Mouse (Mus musculus): ENCODE results near the gene Zfp69. TPM values are rescaled to one million over a fixed set of nuclear protein-coding genes. Genes with fewer than 3 reads are reported as not detected.
A peak's percentile ranks its signal among the peaks of the same experiment; 100 is the strongest.

Gene Zfp69
- polyA plus RNA-seq, 2 experiments from 2014 or later = 1.1 to 1.2 TPM

- peak; percentile 94 for ATAC-seq
Measured at GRCm38 (mm10) chr4:120924554-120925299, 26.8 kb downstream of the Zfp69 start, which contains the start of gene Exo5. TSS of gene Exo5 (minus strand) at chr4:120925017.

GRCm38 (mm10) chr4:120921461-120921860 lies 30.0 kb downstream of the Zfp69 start:
- no peak for ATAC-seq

- ATAC-seq = no peak
Measured at GRCm38 (mm10) chr4:120914501-120914900, 37.0 kb downstream of the Zfp69 start.

- no peak for ATAC-seq
Measured at GRCm38 (mm10) chr4:120913861-120914260, 37.6 kb downstream of the Zfp69 start.

GRCm38 (mm10) chr4:120913443-120913842 lies 38.1 kb downstream of the Zfp69 start:
- ATAC-seq = no peak

GRCm38 (mm10) chr4:120912866-120913265 lies 38.6 kb downstream of the Zfp69 start:
- no peak for ATAC-seq

- ATAC-seq = no peak
Measured at GRCm38 (mm10) chr4:120911086-120911485, 40.4 kb downstream of the Zfp69 start.

- peak; percentile 91 for ATAC-seq
Measured at GRCm38 (mm10) chr4:120909558-120910150, 41.8 kb downstream of the Zfp69 start.

GRCm38 (mm10) chr4:120905644-120906043 lies 45.9 kb downstream of the Zfp69 start:
- ATAC-seq = no peak

GRCm38 (mm10) chr4:120904533-120904932 lies 47.0 kb downstream of the Zfp69 start:
- ATAC-seq = no peak

GRCm38 (mm10) chr4:120895810-120896584 lies 55.5 kb downstream of the Zfp69 start:
- no peak for ATAC-seq

- ATAC-seq = no peak
Measured at GRCm38 (mm10) chr4:120895226-120895625, 56.3 kb downstream of the Zfp69 start.

GRCm38 (mm10) chr4:120894584-120894983 lies 56.9 kb downstream of the Zfp69 start:
- no peak for ATAC-seq

GRCm38 (mm10) chr4:120893656-120894401 lies 57.7 kb downstream of the Zfp69 start:
- no peak for ATAC-seq

- no peak for ATAC-seq
Measured at GRCm38 (mm10) chr4:120892516-120892915, 59.0 kb downstream of the Zfp69 start.

GRCm38 (mm10) chr4:120891960-120892359 lies 59.5 kb downstream of the Zfp69 start:
- no peak for ATAC-seq

- no peak for ATAC-seq
Measured at GRCm38 (mm10) chr4:120890754-120891440, 60.6 kb downstream of the Zfp69 start.

- ATAC-seq = no peak
Measured at GRCm38 (mm10) chr4:120888884-120889283, 62.6 kb downstream of the Zfp69 start.

- peak; percentile 82 for ATAC-seq
Measured at GRCm38 (mm10) chr4:120887381-120888112, 64.0 kb downstream of the Zfp69 start.

GRCm38 (mm10) chr4:120886811-120887210 lies 64.7 kb downstream of the Zfp69 start:
- ATAC-seq = no peak

- no peak for ATAC-seq
Measured at GRCm38 (mm10) chr4:120886131-120886530, 65.4 kb downstream of the Zfp69 start.

Data from CD4-positive, CD25-positive, alpha-beta regulatory T cell, adult 4 months (primary cell).